Mouse (Mus musculus): ENCODE measurements around the gene Art3.
"Not testable (repeated sequence)": the region's sequence is repeated elsewhere in the genome, so short reads cannot be mapped to it uniquely, and the experiment has no call there.

The Art3 gene

GRCm38 (mm10) chr5:92336743-92337142, 5.1 kb downstream of the Art3 start:
- no peak for DNase-seq (ENCODE audit: low spot score)

DNA sequence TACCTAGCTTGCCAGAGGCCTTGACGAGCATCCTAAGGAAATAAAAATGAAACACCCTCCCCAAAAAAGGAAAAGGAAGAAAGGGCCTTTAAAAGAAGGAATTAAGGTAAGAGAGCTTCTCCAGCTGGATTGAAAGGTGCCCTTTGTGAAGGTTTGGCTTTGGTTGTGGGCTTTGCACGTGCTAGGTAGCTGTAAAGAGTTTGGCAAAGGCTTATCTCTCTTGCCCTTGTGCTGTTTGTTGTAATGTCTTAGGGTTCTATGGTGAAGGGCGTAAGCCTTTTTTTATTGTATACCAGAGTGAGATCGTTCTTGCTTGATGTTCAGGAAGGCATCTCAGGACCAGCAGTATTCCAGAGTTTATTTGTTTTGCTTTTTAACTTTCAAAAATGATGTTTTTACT, 9.0 kb downstream of the Art3 start:
- no peak for DNase-seq (ENCODE audit: low spot score)

- no peak for DNase-seq (ENCODE audit: low spot score)
Observed at GRCm38 (mm10) chr5:92345006-92345405, 13.4 kb downstream of the Art3 start.

DNA sequence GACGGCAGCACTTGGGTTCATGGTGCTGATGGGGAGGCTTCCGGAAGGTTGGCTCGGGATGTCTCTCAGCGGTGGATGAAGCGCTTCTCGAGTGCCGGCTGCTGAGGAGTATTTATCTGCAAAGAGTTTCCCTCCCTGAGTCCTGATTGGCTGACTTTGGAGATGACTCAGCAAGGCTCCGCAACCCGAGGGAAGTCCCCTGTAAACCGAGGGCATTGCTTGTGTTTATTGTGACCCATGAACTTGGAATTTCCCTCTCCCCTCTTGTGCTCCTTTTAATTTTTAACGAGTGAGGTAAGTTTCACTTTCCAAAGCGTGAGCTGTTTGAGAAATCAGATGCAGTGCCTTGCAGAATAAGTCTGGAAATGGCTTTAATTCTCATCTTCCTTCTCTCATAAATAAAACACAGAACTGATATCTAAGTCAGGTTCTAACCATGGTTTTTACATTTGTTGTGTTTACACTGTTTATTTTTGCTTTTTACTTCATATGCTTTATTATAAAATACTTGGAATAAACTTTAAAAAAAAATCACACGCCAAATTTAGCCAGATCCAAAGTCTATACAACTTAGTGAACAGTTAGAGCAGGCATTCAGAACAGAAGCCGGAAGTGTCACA, 17.3 kb downstream of the Art3 start, which contains the start of gene Cxcl10:
Gene Cxcl10 (minus strand): TSS at position 96 of the 620 bp plus-strand sequence.
- DNase-seq (ENCODE audit: low spot score), result peak; percentile 30

GRCm38 (mm10) chr5:92349731-92350130, 18.1 kb downstream of the Art3 start:
- DNase-seq (ENCODE audit: low spot score), result no peak

DNA sequence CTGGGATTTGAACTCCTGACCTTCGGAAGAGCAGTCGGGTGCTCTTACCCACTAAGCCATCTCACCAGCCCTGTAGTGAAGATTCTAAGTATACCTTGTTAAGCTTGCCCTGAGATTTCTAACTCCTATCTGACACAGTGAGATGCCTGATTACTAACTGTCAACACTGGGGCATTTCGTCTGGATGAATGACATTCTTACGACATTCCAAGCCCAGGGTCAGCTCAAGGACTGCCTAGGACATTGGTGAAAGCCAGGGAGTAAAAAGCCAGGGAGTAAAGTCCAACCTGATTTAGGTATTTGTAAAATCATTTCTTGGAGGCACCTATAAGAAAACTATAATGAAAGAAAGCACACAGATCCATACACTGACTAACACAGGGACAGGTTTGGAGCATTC, 21.1 kb downstream of the Art3 start:
- DNase-seq (ENCODE audit: low spot score), result not testable (repeated sequence)

DNA sequence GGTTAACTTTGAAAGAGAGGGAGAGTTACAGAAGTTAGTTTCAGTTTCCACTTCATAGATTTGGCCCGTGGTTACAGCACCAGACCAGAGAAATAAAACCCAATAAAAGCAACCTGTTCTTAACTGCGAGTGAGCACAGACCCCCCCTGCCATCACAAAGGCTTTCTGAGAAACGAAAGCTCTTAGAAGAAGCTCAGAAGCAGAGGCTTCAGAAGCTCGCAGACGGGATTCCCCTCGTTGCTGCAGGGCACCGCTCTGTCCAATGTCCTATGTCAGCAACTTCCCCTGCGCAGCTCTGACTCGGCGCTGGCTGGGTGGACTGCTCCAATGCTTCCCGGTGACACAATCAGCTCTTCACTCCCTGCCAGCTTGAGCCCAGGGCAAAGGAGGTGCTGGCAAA, 21.9 kb downstream of the Art3 start:
- DNase-seq (ENCODE audit: low spot score), result peak; percentile 23

GRCm38 (mm10) chr5:92358033-92358432, 26.4 kb downstream of the Art3 start:
- DNase-seq (ENCODE audit: low spot score), result no peak

GRCm38 (mm10) chr5:92358767-92359455, 27.3 kb downstream of the Art3 start:
- DNase-seq (ENCODE audit: low spot score), result no peak

- no peak for DNase-seq (ENCODE audit: low spot score)
Observed at GRCm38 (mm10) chr5:92363179-92363578, 31.6 kb downstream of the Art3 start.

GRCm38 (mm10) chr5:92364011-92364410, 32.4 kb downstream of the Art3 start:
- no peak for DNase-seq (ENCODE audit: low spot score)

DNA sequence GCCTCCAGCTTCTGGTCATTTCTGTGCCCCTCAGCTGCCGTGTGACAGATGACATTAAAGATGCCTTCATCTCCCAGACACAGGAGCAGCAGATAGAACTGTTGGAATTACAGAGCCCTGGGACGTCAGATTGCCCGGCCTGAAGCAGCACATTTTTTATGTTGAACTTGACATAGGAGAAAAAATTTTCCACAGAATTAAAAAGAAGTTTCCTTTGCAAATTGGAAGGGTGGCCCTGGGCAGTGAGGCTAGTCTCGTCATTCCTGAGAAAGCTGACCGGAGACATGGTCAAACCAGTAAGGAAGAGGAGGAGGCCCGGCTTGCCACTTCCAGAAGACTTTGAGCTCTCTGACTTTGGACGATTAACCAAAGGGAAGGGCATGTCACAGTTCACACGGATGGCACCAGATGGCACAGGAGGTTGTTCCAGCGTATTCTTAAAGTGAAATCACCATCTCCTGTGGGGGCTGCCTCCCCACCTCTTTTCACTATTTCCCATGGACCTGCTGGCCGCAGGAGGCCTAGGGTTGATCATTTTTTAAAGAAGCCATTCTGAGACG, 33.6 kb downstream of the Art3 start:
- no peak for DNase-seq (ENCODE audit: low spot score)

GRCm38 (mm10) chr5:92366565-92366964, 34.9 kb downstream of the Art3 start:
- DNase-seq (ENCODE audit: low spot score), result no peak

- no peak for DNase-seq (ENCODE audit: low spot score)
Observed at GRCm38 (mm10) chr5:92368392-92368791, 36.8 kb downstream of the Art3 start.

DNA sequence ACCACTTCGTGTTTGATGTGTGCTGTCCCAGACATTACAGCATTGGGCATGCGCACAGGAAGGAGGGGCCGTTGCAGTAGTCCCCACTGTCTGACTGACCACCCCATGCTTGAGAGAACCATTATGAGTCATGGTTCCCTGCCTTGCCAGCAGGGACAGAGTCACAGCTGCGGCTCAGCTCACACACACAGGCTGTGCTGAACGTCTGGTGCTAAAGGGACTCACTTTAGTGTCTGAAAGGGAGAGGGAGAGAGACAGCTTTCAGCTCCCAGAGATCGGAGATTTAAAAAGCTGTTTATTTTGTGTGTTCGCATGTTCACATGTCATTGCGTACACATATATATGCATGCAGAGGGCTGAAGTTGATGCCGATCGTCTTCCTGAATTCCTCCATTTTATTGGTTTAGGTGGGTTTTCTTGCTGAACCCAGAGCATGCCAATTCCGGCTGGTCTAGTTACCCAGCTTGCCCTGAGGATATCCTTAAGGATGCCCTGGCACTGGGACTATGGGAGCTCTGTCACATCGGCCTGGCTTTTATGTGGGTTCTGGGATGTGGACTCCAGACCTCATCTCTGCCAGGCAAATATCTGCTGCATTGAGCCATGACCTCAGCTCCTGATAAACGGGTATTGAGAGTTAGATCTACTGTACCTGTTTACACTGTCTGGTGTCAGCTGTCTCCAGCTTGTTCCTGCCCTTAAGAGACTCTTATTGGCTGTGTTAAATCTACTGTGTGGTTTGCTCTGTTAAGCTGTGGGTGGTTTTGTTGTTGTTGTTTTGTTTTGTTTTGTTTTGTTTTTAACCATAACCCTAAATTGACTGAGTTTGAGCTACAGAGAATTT, 37.7 kb downstream of the Art3 start:
- DNase-seq (ENCODE audit: low spot score), result peak; percentile 52

GRCm38 (mm10) chr5:92370392-92370791, 38.8 kb downstream of the Art3 start:
- no peak for DNase-seq (ENCODE audit: low spot score)

- no peak for DNase-seq (ENCODE audit: low spot score)
Observed at GRCm38 (mm10) chr5:92370891-92371290, 39.3 kb downstream of the Art3 start.

DNA sequence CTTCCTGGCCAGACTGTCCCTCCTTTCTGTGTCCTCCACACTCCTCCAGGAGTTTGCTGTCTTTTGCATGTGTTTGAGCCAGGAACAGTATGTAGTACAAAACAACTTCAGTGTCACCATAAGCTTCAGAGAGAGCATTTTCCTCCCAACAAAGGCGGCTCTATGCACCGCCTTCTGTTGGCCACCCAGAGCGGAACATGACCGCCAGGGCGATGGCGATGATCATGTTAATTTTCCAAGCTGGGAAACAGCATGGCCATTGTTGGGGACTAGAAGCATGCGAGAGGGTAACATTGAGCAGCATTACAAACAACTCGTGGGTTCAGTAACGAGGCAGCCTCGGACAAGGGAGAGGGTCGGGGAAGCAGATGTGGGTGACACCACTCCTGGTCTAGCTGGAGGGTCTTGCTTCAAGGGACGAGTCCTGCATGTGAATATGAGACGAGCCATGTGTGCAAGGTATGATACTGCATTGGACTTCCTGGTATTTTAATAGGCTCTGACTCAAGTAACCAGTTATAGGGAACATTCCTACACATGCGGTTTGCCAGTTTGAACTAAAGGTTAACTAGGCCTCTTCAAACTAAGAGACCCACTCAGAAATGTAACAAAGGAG, 39.8 kb downstream of the Art3 start:
- DNase-seq (ENCODE audit: low spot score), result no peak

GRCm38 (mm10) chr5:92372605-92373004, 41.0 kb downstream of the Art3 start:
- no peak for DNase-seq (ENCODE audit: low spot score)

- no peak for DNase-seq (ENCODE audit: low spot score)
Observed at GRCm38 (mm10) chr5:92374721-92375142, 43.1 kb downstream of the Art3 start.

- no peak for DNase-seq (ENCODE audit: low spot score)
Observed at GRCm38 (mm10) chr5:92375368-92375767, 43.7 kb downstream of the Art3 start.

- DNase-seq (ENCODE audit: low spot score), result no peak
Observed at GRCm38 (mm10) chr5:92376795-92377405, 45.3 kb downstream of the Art3 start.
